Mouse (Mus musculus) small intestine, adult 2 months (tissue): ENCODE results near the gene Mgat3.

Experiments
- CTCF ChIP-seq: fragments of 200-500 bp; IDR thresholded peaks from 2 replicates; pipeline ENCODE4 v1.5.1; 2012; ENCODE audit warnings: low read depth, mild to moderate bottlenecking, control low read depth, inconsistent platforms, low read length, moderate library complexity, mixed read lengths; ENCODE audit not compliant: insufficient replicate concordance, insufficient read length; ENCODE audit errors: extremely low read depth
- POLR2A ChIP-seq: fragments of 200-500 bp; IDR thresholded peaks from 2 replicates; pipeline ENCODE4 v1.6.1; 2012; ENCODE audit warnings: low read depth, mild to moderate bottlenecking, control low read depth, inconsistent platforms, low read length, moderate library complexity

GRCm38 (mm10) chr15:80258240-80259170 is 85.0 kb downstream of the Mgat3 start:
- TF ChIP-seq CTCF (no peak), POLR2A (no peak)
